Mouse (Mus musculus) lung, embryonic 14.5 days (tissue): ENCODE data around the gene Bglap. TPM values are rescaled to one million over a fixed set of nuclear protein-coding genes. Genes with fewer than 3 reads are reported as not detected.

ENCODE experiments used
- ATAC-seq: fragments of 200-750 bp; cut with Nextera tagmentation; 2 replicates; pipeline ENCODE4 v1.8.0; 2017; ENCODE audit warnings: mild to moderate bottlenecking, moderate TSS enrichment, moderate library complexity; ENCODE audit not compliant: insufficient read depth
- DNase-seq: peaks from one replicate; pipeline ENCODE4 v3.0.0-alpha.2; 2015
- H3K27ac ChIP-seq: fragments of 300-500 bp; sonication (generic); 2 replicates; pipeline ENCODE4 v1.5.1; 2014; ENCODE audit warnings: low read depth, mild to moderate bottlenecking, moderate library complexity
- H3K27me3 ChIP-seq: fragments of 300-500 bp; sonication (generic); 2 replicates; pipeline ENCODE4 v1.6.1; 2014; ENCODE audit warnings: low read length, control low read depth; ENCODE audit not compliant: insufficient read depth
- H3K36me3 ChIP-seq: fragments of 300-500 bp; sonication (generic); 2 replicates; pipeline ENCODE4 v1.6.1; 2014; ENCODE audit warnings: control low read depth; ENCODE audit not compliant: insufficient read depth
- H3K4me1 ChIP-seq: fragments of 300-500 bp; sonication (generic); 2 replicates; pipeline ENCODE4 v1.6.1; 2014; ENCODE audit warnings: antibody characterized with exemption, control low read depth; ENCODE audit not compliant: insufficient read depth
- H3K4me2 ChIP-seq: fragments of 300-500 bp; sonication (generic); 2 replicates; pipeline ENCODE4 v1.6.1; 2014; ENCODE audit warnings: mild to moderate bottlenecking
- H3K4me3 ChIP-seq: fragments of 300-500 bp; sonication (generic); 2 replicates; pipeline ENCODE4 v1.5.1; 2014; ENCODE audit warnings: low read depth, low read length
- H3K9ac ChIP-seq: fragments of 300-500 bp; sonication (generic); 2 replicates; pipeline ENCODE4 v1.6.1; 2014
- H3K9me3 ChIP-seq: fragments of 300-500 bp; sonication (generic); 2 replicates; pipeline ENCODE4 v1.6.1; 2016; ENCODE audit warnings: low read depth, low read length, control low read depth
- CTCF ChIP-seq: IDR thresholded peaks from 2 replicates; pipeline ENCODE4 v1.5.1; 2016; ENCODE audit warnings: antibody characterized with exemption, low read depth
- WGBS: fragments of 180-500 bp; shearing (Covaris S2); extraction: QIAGEN DNeasy Blood & Tissue Kit; methylation state at CpG from one replicate; pipeline ENCODE4 v1.1.7; 2014; 5-methylcytosine and 5-hydroxymethylcytosine counted together
- polyA plus RNA-seq: library from polyadenylated mRNA; unstranded; fragments of >200 nt; fragmentation: Nextera tagmentation; extraction: Ambion mirVana; gene quantifications from 2 replicates; pipeline ENCODE4 v1.2.1, GENCODE M21; 2014

The Bglap gene
- polyA plus RNA-seq, 1 experiment from 2014 or later: not detected

DNA sequence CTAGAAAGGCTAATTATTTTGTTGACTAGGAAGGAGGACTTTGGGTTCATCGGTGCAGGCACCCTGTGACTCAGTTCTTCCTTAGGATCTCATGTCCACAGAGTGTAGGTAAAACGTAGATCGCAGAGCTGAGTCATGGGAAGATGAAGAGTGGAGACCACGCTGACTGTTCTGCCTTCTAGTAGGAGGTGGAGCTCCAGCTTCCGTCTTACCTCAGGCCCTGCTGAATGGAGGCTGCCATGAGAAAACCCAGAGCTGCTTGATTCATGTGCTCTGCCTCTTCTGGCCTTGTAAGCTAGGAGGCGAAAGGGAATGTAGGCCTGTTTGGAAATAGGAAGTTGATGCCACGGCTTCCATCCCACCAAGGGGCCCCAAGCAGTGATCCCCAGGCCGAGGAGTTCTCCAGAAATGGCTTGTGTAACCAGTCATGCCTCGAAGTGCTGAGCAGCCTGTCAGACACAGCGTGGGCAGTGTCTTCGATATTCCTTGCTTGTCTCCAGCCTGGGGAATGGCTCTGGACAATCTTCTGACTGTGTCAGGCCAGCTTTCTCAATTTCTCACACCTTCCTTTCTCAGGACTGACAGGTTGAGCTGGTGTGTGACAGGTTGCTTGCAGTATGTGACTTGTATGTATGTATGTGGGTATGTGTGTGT is 46.8 kb downstream of the Bglap start:
- Histone ChIP-seq H3K36me3 (peaks cover 17% of the 10 kb centered on the region), H3K9me3 (no peaks in the 10 kb centered on the region), H3K9ac (peak overlapping the region; percentile 20; the same call in 1 of the 2 replicates), H3K4me2 (peak overlapping the region; percentile 83), H3K27ac (peak overlapping the region; percentile 42; the same call in 1 of the 2 replicates), H3K27me3 (no peaks in the 10 kb centered on the region), H3K4me1 (peaks cover 13% of the 10 kb centered on the region), H3K4me3 (peak overlapping the region; percentile 76)
- no peak for TF ChIP-seq CTCF
- 70% methylated on average over 11 of the region's 11 CpGs for WGBS
- DNase-seq (peak; percentile 14), ATAC-seq (no peak)

DNA sequence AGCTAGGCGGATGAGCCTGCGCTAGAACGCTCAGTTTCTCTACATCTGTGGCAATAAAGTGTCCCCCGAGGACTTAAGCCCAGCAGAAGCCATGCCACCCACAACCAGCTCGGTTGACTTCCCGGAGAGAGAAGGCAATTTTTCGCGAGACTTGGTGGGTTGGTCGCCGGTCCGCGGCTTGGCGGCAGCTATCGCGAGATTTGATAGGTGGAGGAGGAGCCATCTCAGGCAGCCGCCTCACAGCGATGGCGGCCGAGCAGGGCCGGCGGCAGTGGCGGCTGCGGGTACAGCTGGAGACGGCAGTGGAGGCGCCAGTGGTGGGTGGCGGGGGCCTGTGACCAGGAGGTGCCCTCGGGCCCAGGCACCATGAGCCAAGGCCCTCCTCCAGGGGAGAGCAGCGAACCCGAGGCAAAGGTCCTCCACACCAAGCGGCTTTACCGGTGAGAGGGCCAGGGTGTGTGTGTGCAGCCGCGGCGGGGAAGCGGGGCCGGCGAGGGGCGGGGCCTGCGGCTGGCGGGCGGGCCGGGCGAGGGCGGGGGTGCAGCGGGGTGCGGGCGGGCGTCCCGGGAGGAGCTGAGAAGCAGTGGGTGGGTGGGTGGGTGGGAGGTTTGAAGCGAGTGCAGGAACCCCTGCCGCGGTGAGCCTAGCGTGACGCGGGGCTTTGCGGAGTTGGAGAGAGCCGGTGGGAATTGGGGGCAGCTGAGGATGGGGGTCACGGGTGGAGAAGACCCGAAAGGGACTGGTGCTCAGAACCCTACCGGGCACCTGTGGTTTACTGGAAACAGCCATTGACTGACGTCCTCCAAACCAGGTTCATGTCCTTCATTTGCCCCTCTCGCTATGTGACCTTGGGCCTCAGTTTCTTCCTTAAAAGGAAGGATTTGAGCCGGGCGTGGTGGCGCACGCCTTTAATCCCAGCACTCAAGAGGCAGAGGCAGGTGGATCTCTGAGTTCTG is 47.9 kb downstream of the Bglap start, which contains the start of the genes Tmem79 and Smg5:
Gene Tmem79 (minus strand): TSS at position 91 of the 956 bp plus-strand sequence.
Gene Smg5 (plus strand): TSS at position 203 of the 956 bp plus-strand sequence.
- ATAC-seq: peak; percentile 94
- Histone ChIP-seq H3K4me1 (peaks cover 13% of the 10 kb centered on the region), H3K4me3 (peak within 1 kb of the TSS; percentile 76), H3K4me2 (peak within 1 kb of the TSS; percentile 83), H3K36me3 (0 out of 2 replicates have a peak, but pooled peaks cover 6% of the 10 kb centered on the region), H3K27ac (peak within 1 kb of the TSS; percentile 97), H3K9ac (peak within 1 kb of the TSS; percentile 86), H3K27me3 (no peaks in the 10 kb centered on the region), H3K9me3 (no peaks in the 10 kb centered on the region)
- TF ChIP-seq CTCF: no peak
- DNase-seq: peak; percentile 98
- WGBS: 1% methylated on average over 53 of the region's 66 CpGs

- H3K9ac ChIP-seq: peak overlapping the region; percentile 86
- H3K27me3 ChIP-seq: no peaks in the 10 kb centered on the region
- peaks cover 7% of the 10 kb centered on the region; the same call in 1 of the 2 replicates for H3K36me3 ChIP-seq
- peak overlapping the region; percentile 97 for H3K27ac ChIP-seq
- DNase-seq (peak; percentile 50), ATAC-seq (peak; percentile 53)
- WGBS: under 1% methylated on average over 27 of the region's 27 CpGs
- peaks cover 13% of the 10 kb centered on the region for H3K4me1 ChIP-seq
- no peaks in the 10 kb centered on the region for H3K9me3 ChIP-seq
- TF ChIP-seq CTCF: no peak
- H3K4me2 ChIP-seq: peak overlapping the region; percentile 83
- H3K4me3 ChIP-seq: peak overlapping the region; percentile 76
Measured at GRCm38 (mm10) chr3:88335436-88336053, 48.7 kb downstream of the Bglap start.

DNA sequence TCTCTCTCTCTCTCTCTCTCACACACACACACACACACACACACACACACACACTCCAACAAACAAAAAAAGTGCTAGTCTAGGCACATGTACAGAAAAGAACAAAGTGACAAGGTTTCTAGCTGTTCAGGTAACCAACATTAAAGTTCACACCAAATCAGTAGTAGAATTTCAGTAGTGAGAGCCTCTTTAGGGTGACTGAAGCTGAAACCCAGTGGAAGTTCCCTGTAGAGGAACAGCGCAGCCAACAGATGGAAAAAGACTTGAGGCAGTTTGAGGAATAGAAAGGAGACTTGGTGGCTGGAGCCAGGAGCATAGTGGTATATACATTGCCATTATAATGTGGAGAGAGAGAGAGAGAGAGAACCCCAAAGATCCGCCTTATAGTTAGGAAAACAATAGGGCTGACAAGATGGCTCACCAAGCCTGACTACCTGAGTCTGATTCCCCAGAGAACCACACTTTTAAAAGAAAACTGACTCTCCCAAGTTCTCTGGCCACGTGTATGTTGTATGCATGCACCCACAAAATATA is 49.3 kb downstream of the Bglap start:
- H3K27ac ChIP-seq: peak overlapping the region; percentile 97
- ATAC-seq (no peak), DNase-seq (peak; percentile 17)
- peak overlapping the region; percentile 76 for H3K4me3 ChIP-seq
- 29% methylated on average over 3 of the region's 3 CpGs for WGBS
- peak overlapping the region; percentile 86 for H3K9ac ChIP-seq
- peaks cover 10% of the 10 kb centered on the region; the same call in 1 of the 2 replicates for H3K36me3 ChIP-seq
- peak overlapping the region; percentile 83 for H3K4me2 ChIP-seq
- H3K27me3 ChIP-seq: no peaks in the 10 kb centered on the region
- H3K4me1 ChIP-seq: peaks cover 13% of the 10 kb centered on the region
- TF ChIP-seq CTCF: no peak
- no peaks in the 10 kb centered on the region for H3K9me3 ChIP-seq

- no peak for TF ChIP-seq CTCF
- Histone ChIP-seq H3K9ac (0 out of 2 replicates have a peak overlapping the region, but pooled peaks have one; percentile 4), H3K9me3 (no peaks in the 10 kb centered on the region), H3K4me3 (peak overlapping the region; percentile 76), H3K4me2 (peak overlapping the region; percentile 83), H3K27ac (peak overlapping the region; percentile 7; the same call in 1 of the 2 replicates), H3K4me1 (peaks cover 13% of the 10 kb centered on the region), H3K36me3 (peaks cover 9% of the 10 kb centered on the region; the same call in 1 of the 2 replicates), H3K27me3 (no peaks in the 10 kb centered on the region)
- WGBS: 43% methylated on average over 12 of the region's 12 CpGs
- DNase-seq (peak; percentile 52), ATAC-seq (no peak; the same call in 1 of the 2 replicates)
Measured at GRCm38 (mm10) chr3:88334029-88334658, 50.1 kb downstream of the Bglap start.

Other genes starting within 250 kb of the Bglap start
- gene Mef2d, start 242.1 kb downstream of the Bglap start, polyA plus RNA-seq: 24.7 and 25.4 TPM in 2 replicates
- gene Rhbg, start 129.8 kb downstream of the Bglap start, polyA plus RNA-seq: not detected in 2 replicates
- not detected in 2 replicates for gene Gm38392, start 97.3 kb downstream of the Bglap start, polyA plus RNA-seq
- 9.1 and 9.9 TPM in 2 replicates for gene Tsacc, start 87.5 kb downstream of the Bglap start, polyA plus RNA-seq
- 594 and 602 TPM in 2 replicates for gene Cct3, start 87.3 kb downstream of the Bglap start, polyA plus RNA-seq
- gene Glmp, start 59.4 kb downstream of the Bglap start, polyA plus RNA-seq: 124 and 129 TPM in 2 replicates
- gene Tmem79, start 48.3 kb downstream of the Bglap start, polyA plus RNA-seq: 5.0 and 5.9 TPM in 2 replicates
- gene Smg5, start 48.2 kb downstream of the Bglap start, polyA plus RNA-seq: 47.8 and 54.4 TPM in 2 replicates
- gene Paqr6, start 19.9 kb downstream of the Bglap start, polyA plus RNA-seq: 4.5 and 4.9 TPM in 2 replicates
- gene Bglap3, start 11.7 kb downstream of the Bglap start, polyA plus RNA-seq: 0.19 and 0.24 TPM in 2 replicates
- gene Bglap2, start 5.8 kb downstream of the Bglap start, polyA plus RNA-seq: not detected in 2 replicates
- 162 and 173 TPM in 2 replicates for gene Pmf1, start 25.9 kb upstream of the Bglap start, polyA plus RNA-seq
- 16.6 and 18.3 TPM in 2 replicates for gene Slc25a44, start 40.7 kb upstream of the Bglap start, polyA plus RNA-seq
- 2.8 TPM in 2 replicates for gene Sema4a, start 76.7 kb upstream of the Bglap start, polyA plus RNA-seq
- gene Lmna, start 125.5 kb upstream of the Bglap start, polyA plus RNA-seq: 70.0 TPM in 2 replicates
- gene Mex3a, start 147.9 kb upstream of the Bglap start, polyA plus RNA-seq: 25.0 and 25.4 TPM in 2 replicates
- gene Rab25, start 163.8 kb upstream of the Bglap start, polyA plus RNA-seq: 21.3 and 22.1 TPM in 2 replicates
- gene Lamtor2, start 168.6 kb upstream of the Bglap start, polyA plus RNA-seq: 77.6 and 93.9 TPM in 2 replicates
- 64.9 and 68.5 TPM in 2 replicates for gene Ubqln4, start 169.3 kb upstream of the Bglap start, polyA plus RNA-seq
- gene Ssr2, start 191.4 kb upstream of the Bglap start, polyA plus RNA-seq: 278 and 285 TPM in 2 replicates
- gene Arhgef2, start 221.5 kb upstream of the Bglap start, polyA plus RNA-seq: 115 and 127 TPM in 2 replicates